In the genomic region with DNA sequence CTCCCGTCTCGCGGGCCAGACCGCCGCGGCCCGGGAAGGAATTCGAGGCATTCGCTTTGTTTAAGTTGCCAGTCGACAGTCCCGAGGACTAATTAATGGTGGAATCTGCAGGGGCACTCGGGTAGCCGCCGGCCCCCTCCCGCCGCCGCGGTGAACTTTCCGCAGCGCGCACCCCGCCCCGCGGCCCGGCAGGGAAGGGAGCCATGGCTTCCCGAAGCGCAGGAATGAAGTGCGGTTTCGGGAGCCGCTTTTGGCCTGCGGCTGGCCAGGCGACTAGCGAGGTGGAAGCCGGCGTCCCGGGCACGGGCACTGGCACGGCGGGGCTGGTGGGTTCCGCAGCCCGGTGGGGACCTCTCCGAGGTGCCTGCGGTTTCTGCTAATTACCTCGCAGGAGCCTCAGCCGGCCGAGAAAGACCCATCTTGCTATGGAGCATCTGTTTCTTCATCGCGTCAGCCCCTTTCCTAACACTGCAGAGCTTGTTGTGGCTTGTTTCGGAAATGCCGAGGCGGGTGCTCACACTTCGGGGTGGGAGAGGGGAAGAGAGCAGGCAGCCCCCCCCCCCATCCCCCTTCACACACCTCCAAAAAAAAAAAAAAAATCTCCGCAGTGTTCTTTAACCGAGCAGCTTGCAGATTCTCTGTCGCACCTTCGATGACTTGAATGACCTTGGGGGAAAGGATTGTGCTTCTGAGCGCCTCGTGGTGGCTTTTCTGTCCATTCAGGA, we compare ENCODE assay signal across 1 mouse cellular context.
TF ChIP-seq lines count a peak whose summit lies in the region.

No protein-coding gene starts in this region.

TF ChIP-seq in CH12.LX, 34 proteins besides CTCF, POLR2A, EP300 and RAD21:
- 0 out of 2 replicates have a peak, but pooled peaks have one; percentile 35 for TF ChIP-seq CHD1 (IDR thresholded peaks at IDR 0.05; ENCODE audit: low read depth, low read length)
- TF ChIP-seq ZKSCAN1 (IDR thresholded peaks at IDR 0.05; ENCODE audit: borderline replicate concordance, low read depth, low read length), result no peak
- TF ChIP-seq MXI1 (IDR thresholded peaks at IDR 0.05; ENCODE audit: low read depth, low read length), result peak; percentile 39; the same call in 1 of the 2 replicates
- TF ChIP-seq ELF1 (IDR thresholded peaks at IDR 0.05; ENCODE audit: low read depth, low read length), result no peak
- TF ChIP-seq TCF12 (IDR thresholded peaks at IDR 0.05; ENCODE audit: low read depth, low read length), result no peak
- TF ChIP-seq UBTF (IDR thresholded peaks at IDR 0.05; ENCODE audit: low read depth, low read length), result no peak
- peak; percentile 82 for TF ChIP-seq ZNF384 (IDR thresholded peaks at IDR 0.05; ENCODE audit: low read depth, low read length)
- TF ChIP-seq MAZ (IDR thresholded peaks at IDR 0.05; ENCODE audit: low read depth, low read length), result 0 out of 2 replicates have a peak, but pooled peaks have one; percentile 66
- 0 out of 2 replicates have a peak, but pooled peaks have one; percentile 9 for TF ChIP-seq IRF4 (IDR thresholded peaks at IDR 0.05; ENCODE audit: low read depth, low read length)
